Mouse (Mus musculus): Measurements from ENCODE around the gene Atg4a.
A peak's percentile ranks its signal among the peaks of the same experiment; 100 is the strongest.

The Atg4a gene

DNA sequence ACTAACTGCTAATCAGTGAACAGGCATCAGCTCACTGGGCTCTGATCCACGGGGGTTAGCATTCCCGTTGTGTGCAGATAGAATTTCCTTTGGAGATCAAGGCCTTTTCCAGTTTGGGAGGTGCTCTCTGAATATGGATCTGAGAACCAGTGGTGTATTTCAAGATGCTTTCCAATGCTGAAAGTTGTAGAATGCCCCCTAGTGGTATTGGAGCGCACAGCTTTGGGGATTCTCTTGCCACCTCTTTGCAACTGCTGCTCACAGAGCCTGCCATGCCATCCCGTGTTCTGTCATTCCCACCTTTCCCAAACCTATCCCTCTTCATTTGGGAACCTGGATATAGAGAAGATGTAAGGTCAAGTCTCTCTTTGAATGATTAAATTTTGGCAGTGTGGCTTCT is 201.5 kb downstream of the Atg4a start:
- no peak for DNase-seq (ENCODE audit: extremely low spot score, low spot score)

DNA sequence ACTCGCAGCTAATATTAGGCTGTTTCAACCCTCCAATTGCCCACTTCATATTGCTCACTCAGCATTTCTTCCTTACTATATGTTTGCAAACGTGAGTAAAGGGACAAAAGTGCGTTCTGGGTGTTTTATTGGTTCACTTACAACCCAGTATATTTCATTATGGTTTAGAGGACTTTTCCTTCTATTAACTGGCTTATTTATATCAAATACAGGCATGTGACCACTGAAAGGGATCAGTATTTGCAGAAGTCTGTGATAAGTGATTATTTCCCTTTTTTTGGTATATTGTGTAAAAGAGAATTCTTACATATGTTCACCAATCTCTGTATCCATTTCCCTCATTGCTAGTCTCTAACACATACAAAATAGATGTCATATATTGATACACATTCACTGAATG is 203.7 kb downstream of the Atg4a start:
- no peak for DNase-seq (ENCODE audit: extremely low spot score, low spot score)

DNA sequence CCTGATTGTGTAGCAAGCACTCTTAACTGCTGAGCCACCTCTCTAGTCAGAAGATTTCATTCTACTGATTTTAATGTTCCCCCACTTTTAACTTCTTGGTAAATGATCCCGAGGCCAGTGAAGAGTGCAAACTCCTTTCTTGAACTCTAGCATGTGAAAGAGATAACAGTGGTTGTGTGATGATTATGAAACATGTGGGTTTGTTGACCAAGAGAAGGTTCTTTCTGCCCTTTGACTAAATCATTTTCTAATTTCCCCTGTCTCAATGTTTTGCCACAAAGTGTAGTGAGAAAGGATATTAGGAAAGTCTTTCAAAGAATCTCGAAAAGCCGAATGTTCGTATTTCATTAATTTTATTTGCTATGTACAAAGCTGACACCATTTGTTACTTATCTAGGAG is 208.4 kb downstream of the Atg4a start:
- no peak for DNase-seq (ENCODE audit: extremely low spot score, low spot score)

DNA sequence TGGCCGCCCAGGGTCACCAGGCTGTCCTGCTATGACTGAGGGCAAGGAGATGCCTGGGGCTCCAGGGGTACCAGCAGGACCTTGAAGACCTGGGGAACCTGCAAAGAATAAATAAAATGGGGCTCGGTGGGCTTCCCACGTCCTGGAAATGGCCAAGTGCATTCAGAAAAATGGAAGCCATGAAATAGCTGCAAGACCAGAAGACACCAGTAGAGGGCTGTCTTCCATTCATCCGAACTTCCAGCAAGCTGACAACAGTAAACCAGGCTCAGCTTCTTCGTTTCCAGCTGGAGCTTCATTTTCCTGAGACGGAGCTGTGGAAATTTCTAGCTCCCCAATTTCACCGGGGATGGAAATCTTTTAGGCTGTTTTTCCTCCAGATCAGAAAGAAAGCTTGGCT is 218.6 kb downstream of the Atg4a start:
- peak; percentile 36 for DNase-seq (ENCODE audit: extremely low spot score, low spot score)

- DNase-seq (ENCODE audit: extremely low spot score, low spot score) = no peak
These were observed 238.3 kb downstream of the Atg4a start for GRCm38 (mm10) chrX:141195036-141195435.

DNA sequence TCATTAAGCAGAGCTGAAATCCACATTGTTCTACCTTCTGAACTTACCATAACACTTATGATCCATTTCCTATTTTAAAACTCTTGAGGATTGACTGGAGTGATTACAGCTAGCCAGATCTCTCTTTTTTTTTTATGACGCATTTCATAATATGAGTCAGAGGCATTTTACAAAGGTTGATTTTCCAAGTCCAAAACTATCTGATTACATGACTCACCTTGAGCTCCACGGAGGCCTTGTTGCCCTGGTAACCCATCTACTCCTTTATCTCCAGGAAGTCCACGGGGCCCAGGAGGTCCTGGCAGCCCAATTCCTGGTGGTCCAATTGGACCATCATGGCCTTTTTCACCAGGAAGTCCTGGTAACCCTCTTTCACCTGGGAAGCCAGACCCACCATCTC is 242.3 kb downstream of the Atg4a start:
- DNase-seq (ENCODE audit: extremely low spot score, low spot score) = no peak

DNA sequence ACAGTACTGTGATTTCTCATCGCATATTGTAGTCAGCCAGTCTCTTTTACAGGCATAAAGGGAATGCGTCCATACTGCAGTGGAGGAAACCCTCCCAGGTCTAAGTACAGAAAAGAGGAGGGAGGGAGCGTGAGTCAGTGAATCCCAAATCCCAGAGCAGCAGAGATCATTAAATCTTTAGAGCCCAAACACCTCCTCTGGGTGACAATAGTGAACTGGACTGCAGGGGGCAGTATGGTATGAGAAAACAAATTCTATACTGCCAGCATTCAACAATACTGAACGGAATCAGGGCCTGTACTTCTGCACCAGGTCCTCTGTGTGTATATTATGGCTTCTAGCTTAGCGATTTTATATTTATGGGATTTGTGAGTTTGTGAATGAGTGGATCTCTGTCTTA is 256.1 kb downstream of the Atg4a start:
- peak; percentile 21 for DNase-seq (ENCODE audit: extremely low spot score, low spot score)

Measured in neural tube, embryonic 10.5 days (tissue).